Mouse (Mus musculus): ENCODE measurements around the gene Dlk2. TPM values are rescaled to one million over a fixed set of nuclear protein-coding genes. Genes with fewer than 3 reads are reported as not detected.

The Dlk2 gene
- polyA plus RNA-seq, 2 experiments, result 0.02 TPM; not detected in 1

GRCm38 (mm10) chr17:46258279-46259053 is 38.8 kb upstream of the Dlk2 start:
- no peak overlapping the region for H3K27ac ChIP-seq
- H3K4me2 ChIP-seq (ENCODE audit: low read depth), result no peak overlapping the region
- DNase-seq (ENCODE audit: low read depth in 3 of 3, low spot score in 3 of 3), result no peak
- WGBS (ENCODE audit: insufficient replicate concordance), result 73% methylated on average over 30 of the region's 30 CpGs
- no peak for ATAC-seq (ENCODE audit: insufficient read depth)
- peaks cover 12% of the 10 kb centered on the region; the same call in 1 of the 2 replicates for H3K36me3 ChIP-seq (replicated peaks; ENCODE audit: control insufficient read depth, insufficient read depth, low read depth)
- H3K9me3 ChIP-seq (ENCODE audit: control insufficient read depth, low read length), result no peaks in the 10 kb centered on the region
- H3K4me3 ChIP-seq (ENCODE audit: insufficient read depth in 1 of 2, low read depth in 2 of 2, low read length in 2 of 2), result no peak overlapping the region
- peaks cover 20% of the 10 kb centered on the region for H3K27me3 ChIP-seq (ENCODE audit: control insufficient read depth, insufficient read depth, low read length)
- H3K9ac ChIP-seq (replicated peaks), result no peak overlapping the region
- no peak for TF ChIP-seq CTCF (IDR thresholded peaks at IDR 0.05; ENCODE audit: low read depth)
- TF ChIP-seq EP300 (IDR thresholded peaks at IDR 0.05; ENCODE audit: low read depth), result no peak
- H3K4me1 ChIP-seq (replicated peaks; ENCODE audit: control insufficient read depth in 2 of 2, insufficient read depth in 2 of 2, low read length in 1 of 2), result peaks cover 0 to 3% of the 10 kb centered on the region in 2 experiments; a peak in 2 of 4 replicates

GRCm38 (mm10) chr17:46259675-46260074 is 37.5 kb upstream of the Dlk2 start:
- Histone ChIP-seq H3K4me2 (ENCODE audit: low read depth) (no peak overlapping the region), H3K9me3 (ENCODE audit: control insufficient read depth, low read length) (no peaks in the 10 kb centered on the region), H3K27me3 (ENCODE audit: control insufficient read depth, insufficient read depth, low read length) (peaks cover 9% of the 10 kb centered on the region), H3K9ac (replicated peaks) (no peak overlapping the region), H3K36me3 (replicated peaks; ENCODE audit: control insufficient read depth, insufficient read depth, low read depth) (peaks cover 20% of the 10 kb centered on the region), H3K4me1 (replicated peaks; ENCODE audit: control insufficient read depth in 2 of 2, insufficient read depth in 2 of 2, low read length in 1 of 2) (no peaks in the 10 kb centered on the region), H3K4me3 (ENCODE audit: insufficient read depth in 1 of 2, low read depth in 2 of 2, low read length in 2 of 2) (no peak overlapping the region), H3K27ac (no peak overlapping the region)
- WGBS (ENCODE audit: insufficient replicate concordance), result 79% methylated on average over 17 of the region's 17 CpGs
- DNase-seq (ENCODE audit: low read depth in 3 of 3, low spot score in 3 of 3), result no peak
- no peak for ATAC-seq (ENCODE audit: insufficient read depth)
- TF ChIP-seq CTCF (IDR thresholded peaks at IDR 0.05; ENCODE audit: low read depth) (no peak), EP300 (IDR thresholded peaks at IDR 0.05; ENCODE audit: low read depth) (no peak)

GRCm38 (mm10) chr17:46262201-46262694 is 35.0 kb upstream of the Dlk2 start:
- ATAC-seq (ENCODE audit: insufficient read depth), result no peak
- no peak for DNase-seq (ENCODE audit: low read depth in 3 of 3, low spot score in 3 of 3)
- Histone ChIP-seq H3K27ac (no peak overlapping the region), H3K4me3 (ENCODE audit: insufficient read depth in 1 of 2, low read depth in 2 of 2, low read length in 2 of 2) (no peak overlapping the region), H3K4me2 (ENCODE audit: low read depth) (no peak overlapping the region), H3K9me3 (ENCODE audit: control insufficient read depth, low read length) (no peaks in the 10 kb centered on the region), H3K36me3 (replicated peaks; ENCODE audit: control insufficient read depth, insufficient read depth, low read depth) (peaks cover 20% of the 10 kb centered on the region), H3K27me3 (ENCODE audit: control insufficient read depth, insufficient read depth, low read length) (no peaks in the 10 kb centered on the region), H3K9ac (replicated peaks) (no peak overlapping the region), H3K4me1 (replicated peaks; ENCODE audit: control insufficient read depth in 2 of 2, insufficient read depth in 2 of 2, low read length in 1 of 2) (no peaks in the 10 kb centered on the region)
- WGBS (ENCODE audit: insufficient replicate concordance), result 88% methylated on average over 5 of the region's 5 CpGs
- no peak for TF ChIP-seq CTCF (IDR thresholded peaks at IDR 0.05; ENCODE audit: low read depth)
- TF ChIP-seq EP300 (IDR thresholded peaks at IDR 0.05; ENCODE audit: low read depth), result no peak

- Histone ChIP-seq H3K4me1 (replicated peaks; ENCODE audit: control insufficient read depth in 2 of 2, insufficient read depth in 2 of 2, low read length in 1 of 2) (no peaks in the 10 kb centered on the region), H3K27ac (no peak overlapping the region), H3K9ac (replicated peaks) (no peak overlapping the region), H3K36me3 (replicated peaks; ENCODE audit: control insufficient read depth, insufficient read depth, low read depth) (peaks cover 13% of the 10 kb centered on the region), H3K27me3 (ENCODE audit: control insufficient read depth, insufficient read depth, low read length) (no peaks in the 10 kb centered on the region), H3K4me2 (ENCODE audit: low read depth) (no peak overlapping the region), H3K4me3 (ENCODE audit: insufficient read depth in 1 of 2, low read depth in 2 of 2, low read length in 2 of 2) (no peak overlapping the region), H3K9me3 (ENCODE audit: control insufficient read depth, low read length) (no peaks in the 10 kb centered on the region)
- 80% methylated on average over 12 of the region's 12 CpGs for WGBS (ENCODE audit: insufficient replicate concordance)
- ATAC-seq (ENCODE audit: insufficient read depth) (no peak), DNase-seq (ENCODE audit: low read depth in 3 of 3, low spot score in 3 of 3) (no peak)
- no peak for TF ChIP-seq CTCF (IDR thresholded peaks at IDR 0.05; ENCODE audit: low read depth)
- no peak for TF ChIP-seq EP300 (IDR thresholded peaks at IDR 0.05; ENCODE audit: low read depth)
Measured at GRCm38 (mm10) chr17:46265502-46265901, 31.7 kb upstream of the Dlk2 start.

- Histone ChIP-seq H3K36me3 (replicated peaks; ENCODE audit: control insufficient read depth, insufficient read depth, low read depth) (peaks cover 13% of the 10 kb centered on the region), H3K27ac (no peak overlapping the region), H3K4me2 (ENCODE audit: low read depth) (no peak overlapping the region), H3K9me3 (ENCODE audit: control insufficient read depth, low read length) (no peaks in the 10 kb centered on the region), H3K4me3 (ENCODE audit: insufficient read depth in 1 of 2, low read depth in 2 of 2, low read length in 2 of 2) (no peak overlapping the region), H3K9ac (replicated peaks) (no peak overlapping the region), H3K27me3 (ENCODE audit: control insufficient read depth, insufficient read depth, low read length) (no peaks in the 10 kb centered on the region), H3K4me1 (replicated peaks; ENCODE audit: control insufficient read depth in 2 of 2, insufficient read depth in 2 of 2, low read length in 1 of 2) (no peaks in the 10 kb centered on the region)
- DNase-seq (ENCODE audit: low read depth in 3 of 3, low spot score in 3 of 3) (no peak), ATAC-seq (ENCODE audit: insufficient read depth) (no peak)
- WGBS (ENCODE audit: insufficient replicate concordance), result 30% methylated on average over 14 of the region's 14 CpGs
- TF ChIP-seq CTCF (IDR thresholded peaks at IDR 0.05; ENCODE audit: low read depth), result peak; percentile 91
- TF ChIP-seq EP300 (IDR thresholded peaks at IDR 0.05; ENCODE audit: low read depth), result no peak
Measured at GRCm38 (mm10) chr17:46265918-46266618, 31.2 kb upstream of the Dlk2 start.
